Mouse (Mus musculus): ENCODE measurements around the gene Plk1. TPM values are rescaled to one million over a fixed set of nuclear protein-coding genes. Genes with fewer than 3 reads are reported as not detected.

Plk1 gene
- polyA plus RNA-seq (2012; rRNA removed) (80.0 and 86.3 TPM in 2 replicates), polyA plus RNA-seq (2014; fragmentation: Nextera tagmentation; extraction: Ambion mirVana) (78.4 and 84.6 TPM in 2 replicates)

- peak within 1 kb of the TSS; percentile 78 for H3K27ac ChIP-seq (replicated peaks; ENCODE audit: low read depth, low read length)
Measured at GRCm38 (mm10) chr7:122158915-122159902, at the start of gene Plk1. Gene Plk1, plus strand, starts transcription at chr7:122159439.

GRCm38 (mm10) chr7:122123518-122123917, 35.7 kb upstream of the Plk1 start:
- no peaks in the 10 kb centered on the region for H3K9me3 ChIP-seq (ENCODE audit: control insufficient read depth, low read length)
- TF ChIP-seq POLR2A (IDR thresholded peaks at IDR 0.05; ENCODE audit: borderline replicate concordance, extremely low read depth, insufficient read depth, insufficient read length): no peak
- no peak overlapping the region for H3K27ac ChIP-seq (replicated peaks; ENCODE audit: low read depth, low read length)
- H3K4me1 ChIP-seq (ENCODE audit: control insufficient read depth, insufficient read depth, low read length): no peaks in the 10 kb centered on the region
- H3K4me2 ChIP-seq (replicated peaks; ENCODE audit: low read depth, low read length, severe bottlenecking): no peak overlapping the region
- no peaks in the 10 kb centered on the region for H3K27me3 ChIP-seq (ENCODE audit: control insufficient read depth, insufficient read depth, low read length)
- DNase-seq (ENCODE audit: low spot score) (no peak), ATAC-seq (ENCODE audit: low FRiP score, low read depth) (no peak)
- 80% methylated on average over 4 of the region's 4 CpGs for WGBS
- no peak overlapping the region for H3K4me3 ChIP-seq (replicated peaks; ENCODE audit: low read length)
- peaks cover 49% of the 10 kb centered on the region for H3K36me3 ChIP-seq (ENCODE audit: control insufficient read depth, insufficient read depth, low read length)
- H3K9ac ChIP-seq (ENCODE audit: low read depth, low read length, severe bottlenecking): no peak overlapping the region

More at GRCm38 (mm10) chr7:122158915-122159902, at the start of gene Plk1:
- ATAC-seq (ENCODE audit: low FRiP score, low read depth): peak; percentile 93
- Histone ChIP-seq H3K4me2 (replicated peaks; ENCODE audit: low read depth, low read length, severe bottlenecking) (peak within 1 kb of the TSS; percentile 95), H3K27me3 (ENCODE audit: control insufficient read depth, insufficient read depth, low read length) (no peaks in the 10 kb centered on the region), H3K36me3 (ENCODE audit: control insufficient read depth, insufficient read depth, low read length) (peaks cover 12% of the 10 kb centered on the region), H3K9ac (ENCODE audit: low read depth, low read length, severe bottlenecking) (peak within 1 kb of the TSS; percentile 65), H3K4me3 (replicated peaks; ENCODE audit: low read length) (peak within 1 kb of the TSS; percentile 74), H3K4me1 (ENCODE audit: control insufficient read depth, insufficient read depth, low read length) (peaks cover 23% of the 10 kb centered on the region), H3K9me3 (ENCODE audit: control insufficient read depth, low read length) (no peaks in the 10 kb centered on the region)
- WGBS: under 1% methylated on average over 63 of the region's 63 CpGs
- DNase-seq (ENCODE audit: low spot score): peak; percentile 90
- 0 out of 2 replicates have a peak, but pooled peaks have one; percentile 16 for TF ChIP-seq POLR2A (IDR thresholded peaks at IDR 0.05; ENCODE audit: borderline replicate concordance, extremely low read depth, insufficient read depth, insufficient read length)

GRCm38 (mm10) chr7:122125636-122126035, 33.6 kb upstream of the Plk1 start:
- no peaks in the 10 kb centered on the region for H3K4me1 ChIP-seq (ENCODE audit: control insufficient read depth, insufficient read depth, low read length)
- TF ChIP-seq POLR2A (IDR thresholded peaks at IDR 0.05; ENCODE audit: borderline replicate concordance, extremely low read depth, insufficient read depth, insufficient read length): no peak
- H3K27me3 ChIP-seq (ENCODE audit: control insufficient read depth, insufficient read depth, low read length): no peaks in the 10 kb centered on the region
- no peak for ATAC-seq (ENCODE audit: low FRiP score, low read depth)
- no peak overlapping the region for H3K9ac ChIP-seq (ENCODE audit: low read depth, low read length, severe bottlenecking)
- WGBS: 78% methylated on average over 8 of the region's 8 CpGs
- H3K36me3 ChIP-seq (ENCODE audit: control insufficient read depth, insufficient read depth, low read length): peaks cover 35% of the 10 kb centered on the region
- no peak overlapping the region for H3K4me2 ChIP-seq (replicated peaks; ENCODE audit: low read depth, low read length, severe bottlenecking)
- H3K9me3 ChIP-seq (ENCODE audit: control insufficient read depth, low read length): no peaks in the 10 kb centered on the region
- no peak overlapping the region for H3K4me3 ChIP-seq (replicated peaks; ENCODE audit: low read length)
- no peak for DNase-seq (ENCODE audit: low spot score)
- no peak overlapping the region for H3K27ac ChIP-seq (replicated peaks; ENCODE audit: low read depth, low read length)

GRCm38 (mm10) chr7:122126946-122127345, 32.3 kb upstream of the Plk1 start:
- Histone ChIP-seq H3K4me2 (replicated peaks; ENCODE audit: low read depth, low read length, severe bottlenecking) (no peak overlapping the region), H3K9ac (ENCODE audit: low read depth, low read length, severe bottlenecking) (no peak overlapping the region), H3K27me3 (ENCODE audit: control insufficient read depth, insufficient read depth, low read length) (no peaks in the 10 kb centered on the region), H3K36me3 (ENCODE audit: control insufficient read depth, insufficient read depth, low read length) (peaks cover 30% of the 10 kb centered on the region), H3K4me3 (replicated peaks; ENCODE audit: low read length) (no peak overlapping the region), H3K4me1 (ENCODE audit: control insufficient read depth, insufficient read depth, low read length) (no peaks in the 10 kb centered on the region), H3K9me3 (ENCODE audit: control insufficient read depth, low read length) (no peaks in the 10 kb centered on the region), H3K27ac (replicated peaks; ENCODE audit: low read depth, low read length) (no peak overlapping the region)
- no peak for TF ChIP-seq POLR2A (IDR thresholded peaks at IDR 0.05; ENCODE audit: borderline replicate concordance, extremely low read depth, insufficient read depth, insufficient read length)
- DNase-seq (ENCODE audit: low spot score): no peak
- WGBS: 94% methylated on average over 11 of the region's 11 CpGs
- ATAC-seq (ENCODE audit: low FRiP score, low read depth): no peak

GRCm38 (mm10) chr7:122131834-122132233, 27.4 kb upstream of the Plk1 start:
- no peaks in the 10 kb centered on the region for H3K9me3 ChIP-seq (ENCODE audit: control insufficient read depth, low read length)
- H3K27me3 ChIP-seq (ENCODE audit: control insufficient read depth, insufficient read depth, low read length): no peaks in the 10 kb centered on the region
- H3K4me3 ChIP-seq (replicated peaks; ENCODE audit: low read length): peak overlapping the region; percentile 92
- H3K36me3 ChIP-seq (ENCODE audit: control insufficient read depth, insufficient read depth, low read length): peaks cover 34% of the 10 kb centered on the region
- H3K4me1 ChIP-seq (ENCODE audit: control insufficient read depth, insufficient read depth, low read length): peaks cover 6% of the 10 kb centered on the region; the same call in 1 of the 2 replicates
- ATAC-seq (ENCODE audit: low FRiP score, low read depth) (no peak), DNase-seq (ENCODE audit: low spot score) (no peak)
- no peak overlapping the region for H3K27ac ChIP-seq (replicated peaks; ENCODE audit: low read depth, low read length)
- H3K9ac ChIP-seq (ENCODE audit: low read depth, low read length, severe bottlenecking): no peak overlapping the region
- peak overlapping the region; percentile 56 for H3K4me2 ChIP-seq (replicated peaks; ENCODE audit: low read depth, low read length, severe bottlenecking)
- no peak for TF ChIP-seq POLR2A (IDR thresholded peaks at IDR 0.05; ENCODE audit: borderline replicate concordance, extremely low read depth, insufficient read depth, insufficient read length)
